Mouse (Mus musculus) gastrocnemius, postnatal 14 days (tissue): ENCODE data around the gene Rap2a. TPM values are rescaled to one million over a fixed set of nuclear protein-coding genes. Genes with fewer than 3 reads are reported as not detected.

ENCODE experiments used
- DNase-seq: peaks from one replicate; pipeline ENCODE4 v3.0.0; 2021; ENCODE audit warnings: mixed read lengths
- intact Hi-C: fragments of 180-260 bp; cut with DNase I; formaldehyde crosslinking; loops from one replicate; pipeline ENCODE4 v1.15.1; 2025; ENCODE audit warnings: low total_unique reads
- long read RNA-seq, 2 experiments: library from polyadenylated mRNA; stranded (forward); transcript quantifications; one replicate each; pipeline ENCODE4 v2.0.0; 2021
- total RNA-seq, 2 experiments: library from RNA; stranded (reverse); gene quantifications; 2 replicates each; pipeline ENCODE4 v1.2.3; 2021

The Rap2a gene
- total RNA-seq, result 10 to 100 TPM in 1 of 2 experiments, 1 to 10 TPM in 1; 7.6 to 10.2 TPM
- long read RNA-seq, experiment 1, full-length matches to known transcripts, result 6 of 9 reads
- long read RNA-seq, experiment 1, partial matches to known transcripts, result 0 of 9 reads
- long read RNA-seq, experiment 1, other reads (novel, unspliced or antisense), result 3 of 9 reads
- long read RNA-seq, experiment 2, full-length matches to known transcripts, result 11 of 15 reads
- long read RNA-seq, experiment 2, partial matches to known transcripts, result 0 of 15 reads
- long read RNA-seq, experiment 2, other reads (novel, unspliced or antisense), result 4 of 15 reads

DNA sequence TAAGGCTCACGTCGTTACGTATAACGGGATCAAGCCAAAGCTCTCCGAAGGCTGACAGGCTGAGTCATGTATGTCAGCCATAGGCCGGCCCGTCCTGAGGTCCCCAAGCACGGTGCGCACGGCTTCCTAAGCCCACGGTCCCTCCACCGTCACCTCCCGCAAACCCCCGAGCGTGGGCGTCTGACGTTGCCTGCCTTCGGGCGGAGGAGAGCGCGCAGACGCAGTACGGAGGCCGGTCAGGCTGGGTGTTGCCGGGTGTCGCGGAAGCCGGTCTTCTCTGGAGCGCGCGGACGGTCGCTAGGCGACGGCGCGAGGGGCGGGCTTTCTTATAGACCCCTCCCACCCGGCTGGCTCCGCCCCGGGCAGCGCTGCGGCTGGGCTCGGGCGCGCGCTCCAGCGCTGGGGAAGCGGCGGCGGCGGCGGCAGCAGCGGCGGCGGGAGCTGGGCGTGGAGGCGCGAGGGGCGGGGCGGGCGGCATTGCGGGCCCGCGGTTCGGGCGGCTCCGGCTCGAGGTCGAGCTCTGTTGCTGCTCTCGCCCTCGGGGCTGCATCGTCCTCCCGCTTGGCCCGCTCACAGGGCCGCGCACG lies at the start of gene Rap2a:
Gene Rap2a (plus strand): TSS at position 463 of the 587 bp plus-strand sequence.
- DNase-seq, result peak; percentile 98
- intact Hi-C loops, result loop anchor here (10.0 kb wide), 1 partner anchor 333 kb away; no protein-coding TSS in a partner anchor

- intact Hi-C loops, result no loop called here
Observed at GRCm38 (mm10) chr14:120428497-120428896, 49.7 kb upstream of the Rap2a start.

DNA sequence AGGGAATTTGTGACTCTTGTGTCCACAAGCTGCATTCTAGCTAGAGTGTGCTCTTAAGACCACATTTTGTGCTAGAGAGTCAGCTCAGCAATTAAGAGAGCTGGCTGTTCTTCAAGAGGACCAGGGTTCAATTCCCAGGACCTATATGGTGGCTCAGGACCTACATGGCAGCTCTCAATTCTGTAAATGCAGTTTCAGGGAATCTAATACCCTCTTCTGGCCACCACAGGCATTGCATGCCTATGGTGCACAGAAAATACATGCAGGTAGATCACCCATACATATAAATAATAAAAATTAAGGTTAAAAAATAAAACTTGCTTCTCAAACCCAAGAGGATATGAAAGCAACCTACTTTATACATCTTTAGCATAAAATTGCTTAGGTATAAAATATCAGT lies 45.5 kb upstream of the Rap2a start:
- no peak for DNase-seq
- intact Hi-C loops, result no loop called here

More at GRCm38 (mm10) chr14:120428497-120428896, 49.7 kb upstream of the Rap2a start:
- no peak for DNase-seq

- no peak for DNase-seq
Observed at GRCm38 (mm10) chr14:120433931-120434398, 44.3 kb upstream of the Rap2a start.

DNA sequence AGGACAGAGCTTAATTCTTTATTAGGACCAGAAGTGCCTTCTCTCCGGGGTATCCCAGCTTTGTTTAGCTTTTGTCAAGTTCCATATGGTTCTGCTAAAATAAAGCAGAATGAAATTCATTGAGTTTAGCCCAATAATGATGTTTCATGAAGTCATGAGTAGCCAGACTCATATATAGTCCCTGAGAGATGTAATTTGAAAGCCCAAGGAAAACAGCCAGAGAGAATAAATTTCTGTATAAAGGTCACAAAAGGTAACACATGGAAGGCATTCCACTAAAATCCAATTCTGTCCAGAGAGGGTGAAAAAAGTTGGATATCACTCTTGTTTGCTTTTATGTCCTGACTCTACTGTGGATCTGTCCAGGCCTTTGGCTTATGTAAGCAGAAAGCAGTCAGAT lies 43.4 kb upstream of the Rap2a start:
- DNase-seq, result no peak
- intact Hi-C loops, result no loop called here

More at GRCm38 (mm10) chr14:120433931-120434398, 44.3 kb upstream of the Rap2a start:
- intact Hi-C loops, result no loop called here

DNA sequence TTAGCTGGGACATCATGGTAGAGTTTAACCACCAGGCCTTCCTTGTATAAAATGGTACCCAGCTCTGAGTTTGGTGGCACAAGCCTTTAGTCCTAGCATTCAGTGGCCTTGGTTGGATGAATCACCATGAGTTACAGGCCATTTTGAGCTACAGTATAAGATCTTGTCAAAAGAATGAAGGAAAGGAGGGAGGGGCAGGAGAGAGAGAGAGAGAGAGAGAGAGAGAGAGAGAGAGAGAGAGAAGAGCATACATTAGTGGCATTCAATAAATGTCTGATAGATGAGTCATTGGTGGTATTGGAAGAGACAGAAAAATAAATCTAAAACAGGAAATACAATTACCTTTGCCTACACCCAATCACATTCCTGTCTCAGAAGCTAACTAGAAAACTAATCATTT lies 37.5 kb upstream of the Rap2a start:
- intact Hi-C loops, result no loop called here
- no peak for DNase-seq

GRCm38 (mm10) chr14:120441256-120441655 lies 37.0 kb upstream of the Rap2a start:
- intact Hi-C loops, result no loop called here
- DNase-seq, result no peak

DNA sequence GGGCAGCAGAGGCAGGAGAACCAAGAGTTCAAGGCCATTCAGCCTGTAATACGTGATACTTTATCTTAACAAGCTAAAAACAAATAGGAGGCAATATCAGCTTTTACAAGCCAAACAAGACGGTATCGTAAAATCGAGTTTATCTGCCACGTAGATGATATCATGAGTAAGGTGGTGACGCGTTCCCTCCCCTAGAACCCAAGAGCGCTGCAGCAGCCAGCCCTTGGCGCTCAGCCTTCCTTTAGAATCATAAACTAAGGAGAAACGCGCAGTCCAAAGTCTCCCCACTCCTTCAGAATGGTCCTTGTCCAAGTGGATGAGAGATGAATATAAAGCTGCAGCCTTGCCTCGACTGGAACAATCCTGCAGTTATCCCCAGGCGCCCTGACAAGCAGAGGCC lies 36.4 kb upstream of the Rap2a start:
- intact Hi-C loops, result no loop called here
- DNase-seq, result no peak

GRCm38 (mm10) chr14:120454221-120454620 lies 24.0 kb upstream of the Rap2a start:
- DNase-seq, result no peak
- intact Hi-C loops, result no loop called here

DNA sequence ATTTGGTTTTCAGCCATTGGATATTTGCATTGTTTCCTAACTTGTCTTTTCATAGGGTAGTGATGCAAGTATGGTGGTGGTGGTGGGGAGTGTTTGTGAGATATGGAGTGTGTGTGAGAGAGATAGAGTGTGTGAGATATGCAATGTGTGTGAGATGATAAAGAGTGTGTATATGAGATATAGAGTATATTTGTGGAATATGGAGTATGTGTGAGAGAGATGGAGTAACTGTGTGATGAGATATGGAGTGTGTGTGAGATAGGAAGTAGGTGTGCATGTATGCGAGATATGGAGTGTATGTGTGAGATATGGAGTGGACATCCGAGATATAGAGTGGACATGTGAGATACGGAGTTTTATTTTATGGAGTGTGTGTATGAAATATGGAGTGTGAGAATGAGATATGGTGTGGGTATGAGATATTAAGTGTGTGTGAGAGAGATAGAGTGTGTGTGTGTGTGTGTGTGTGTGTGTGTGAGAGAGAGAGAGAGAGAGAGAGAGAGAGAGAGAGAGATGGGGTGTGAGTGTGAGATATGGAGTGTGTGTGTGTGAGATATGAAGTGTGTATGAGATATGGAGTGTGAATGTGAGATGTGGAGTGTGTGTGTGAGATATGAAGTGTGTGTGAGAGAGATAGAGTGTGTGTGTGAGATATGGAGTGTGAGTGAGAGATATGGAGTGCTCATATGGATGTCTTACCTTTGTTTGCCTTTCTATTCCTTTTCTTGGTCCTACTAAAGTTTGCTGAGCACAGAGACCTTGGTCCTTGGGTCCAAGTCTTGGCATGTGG lies 14.1 kb upstream of the Rap2a start:
- intact Hi-C loops, result no loop called here
- DNase-seq, result no peak

GRCm38 (mm10) chr14:120466816-120467215 lies 11.4 kb upstream of the Rap2a start:
- DNase-seq, result no peak
- intact Hi-C loops, result no loop called here

- DNase-seq, result no peak
- intact Hi-C loops, result no loop called here
Observed at GRCm38 (mm10) chr14:120469126-120469790, 9.0 kb upstream of the Rap2a start.

DNA sequence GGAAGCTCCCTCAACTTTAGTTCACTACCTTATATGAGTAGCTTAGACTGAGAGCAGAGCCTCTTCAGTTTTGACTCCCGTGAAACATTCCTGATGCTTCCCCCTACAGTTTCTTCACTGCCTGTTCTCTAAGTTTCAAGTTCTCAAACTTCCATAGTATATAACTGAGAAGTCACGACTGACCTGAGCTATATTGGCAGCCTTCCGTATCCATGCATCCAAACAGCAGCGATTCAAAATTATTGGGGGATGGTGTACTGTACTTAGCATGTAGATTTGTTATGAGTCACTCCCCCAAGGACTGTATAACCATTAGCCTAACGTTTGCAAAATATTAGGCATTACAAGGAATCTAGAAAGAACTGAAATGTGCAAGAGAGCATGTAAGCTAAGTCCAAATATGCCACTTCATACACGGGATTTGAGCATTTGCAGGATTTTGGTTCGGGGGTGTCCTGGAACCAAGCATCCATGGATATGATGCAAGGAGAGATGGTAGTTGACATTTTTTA lies 2.0 kb upstream of the Rap2a start:
- intact Hi-C loops, result loop anchor here (10.0 kb wide), 1 partner anchor 331 kb away; no protein-coding TSS in a partner anchor
- DNase-seq, result no peak

DNA sequence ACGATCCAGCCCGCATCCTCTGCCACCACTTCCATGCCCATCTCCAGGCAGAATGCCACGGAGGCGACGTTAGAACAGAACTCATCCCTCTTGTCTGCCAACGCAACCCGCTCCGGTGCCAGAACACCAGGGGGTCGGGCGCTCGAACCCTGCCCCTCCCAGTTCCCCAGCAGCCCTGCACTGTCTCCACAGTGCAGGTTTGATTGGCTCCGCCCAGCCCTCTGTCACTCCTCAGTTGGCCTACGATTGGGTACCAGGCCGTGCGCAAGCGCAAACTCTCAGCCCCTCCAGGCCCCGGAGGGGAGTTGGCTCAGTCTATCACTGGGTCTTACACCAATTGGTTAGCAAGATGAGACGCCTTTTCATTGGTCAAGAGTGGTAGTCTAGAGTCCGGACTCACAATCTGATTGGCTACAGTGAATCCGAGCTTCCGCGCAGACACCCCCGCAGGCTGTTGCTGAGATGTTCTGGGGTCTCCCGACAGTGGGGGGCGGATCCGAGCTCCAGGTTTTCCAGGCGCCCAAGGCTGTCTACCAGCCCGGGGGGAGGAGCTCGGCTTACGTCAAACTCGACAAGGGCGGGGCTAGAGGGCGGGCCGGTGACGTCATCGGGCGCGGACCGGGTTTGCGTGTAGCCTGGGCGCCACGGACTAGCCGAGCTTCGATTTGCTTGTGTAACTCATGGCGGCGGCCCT lies 809 bp upstream of the Rap2a start:
- intact Hi-C loops, result loop anchor here (10.0 kb wide), 1 partner anchor 333 kb away; no protein-coding TSS in a partner anchor
- DNase-seq, result peak; percentile 98

DNA sequence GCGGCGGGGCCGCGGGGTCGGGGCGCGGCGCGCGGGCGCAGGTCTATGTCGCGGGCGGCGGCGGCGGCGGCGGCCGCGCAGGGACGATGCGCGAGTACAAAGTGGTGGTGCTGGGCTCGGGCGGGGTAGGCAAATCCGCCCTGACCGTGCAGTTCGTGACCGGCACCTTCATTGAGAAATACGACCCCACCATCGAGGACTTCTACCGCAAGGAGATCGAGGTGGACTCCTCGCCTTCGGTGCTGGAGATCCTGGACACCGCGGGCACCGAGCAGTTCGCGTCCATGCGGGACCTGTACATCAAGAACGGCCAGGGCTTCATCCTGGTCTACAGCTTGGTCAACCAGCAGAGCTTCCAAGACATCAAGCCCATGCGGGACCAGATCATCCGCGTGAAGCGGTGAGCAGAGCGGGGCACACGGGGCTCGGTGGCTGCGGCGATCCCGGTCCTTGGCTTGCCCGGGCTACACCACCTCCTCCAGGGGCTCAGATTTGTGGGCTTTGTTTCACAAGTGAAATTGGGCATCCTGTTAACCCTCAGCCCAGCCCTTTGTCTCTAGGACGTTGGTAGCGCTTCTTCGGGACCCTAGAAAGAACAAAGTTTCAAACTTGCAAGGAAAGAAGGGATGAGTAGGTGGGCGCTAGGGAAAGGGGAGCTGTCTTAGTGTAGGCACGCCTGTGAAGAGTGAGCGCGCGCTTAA lies 547 bp downstream of the Rap2a start:
- intact Hi-C loops, result loop anchor here (10.0 kb wide), 1 partner anchor 334 kb away; no protein-coding TSS in a partner anchor

GRCm38 (mm10) chr14:120480341-120480900 lies 2.2 kb downstream of the Rap2a start:
- no peak for DNase-seq
- intact Hi-C loops, result loop anchor here (10.0 kb wide), 1 partner anchor 174 kb away; no protein-coding TSS in a partner anchor

More for the DNA sequence above, 547 bp downstream of the Rap2a start:
- no peak for DNase-seq

DNA sequence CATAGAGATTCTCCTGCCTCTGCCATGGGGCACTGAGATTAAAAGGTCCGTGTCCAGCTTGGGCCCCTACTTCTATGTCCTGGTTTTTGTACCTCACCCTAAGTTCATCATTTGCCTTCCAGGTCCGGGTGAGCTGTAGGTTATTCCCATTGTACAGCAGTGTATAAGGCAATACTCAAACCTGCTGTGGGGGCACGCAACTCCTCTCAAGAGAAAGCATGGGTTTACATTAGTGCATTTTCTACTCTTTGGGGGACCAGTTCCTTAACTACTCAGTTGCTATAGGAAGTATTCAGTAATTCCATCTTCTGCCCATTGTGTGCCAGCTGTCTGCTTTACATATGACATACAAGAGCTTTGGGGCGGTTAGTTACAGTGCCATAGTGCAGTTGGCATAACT lies 2.7 kb downstream of the Rap2a start:
- no peak for DNase-seq
- intact Hi-C loops, result loop anchor here (10.0 kb wide), 1 partner anchor 174 kb away; no protein-coding TSS in a partner anchor

DNA sequence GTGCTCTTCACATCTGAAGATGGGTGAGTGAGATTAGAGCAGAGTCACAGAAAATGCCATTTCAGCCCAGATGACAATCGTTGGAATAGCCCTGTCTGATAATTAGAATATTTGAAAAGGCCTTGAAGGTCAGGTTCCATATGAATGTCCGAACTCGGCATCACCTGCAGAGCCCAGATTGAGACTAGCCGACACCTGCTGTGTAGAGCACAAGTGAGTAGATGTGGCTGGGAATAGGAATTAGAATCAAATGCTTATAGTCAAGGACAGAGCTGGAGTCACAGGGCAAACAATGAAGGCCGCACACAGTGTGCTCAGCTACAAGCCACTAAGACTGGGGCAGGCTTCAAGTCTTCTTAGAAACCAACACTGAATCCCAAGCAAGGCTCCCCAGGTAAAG lies 6.3 kb downstream of the Rap2a start:
- intact Hi-C loops, result loop anchor here (10.0 kb wide), 1 partner anchor 170 kb away; no protein-coding TSS in a partner anchor

More for the DNA sequence above, 6.3 kb downstream of the Rap2a start:
- no peak for DNase-seq
